Mouse (Mus musculus): ENCODE measurements around the gene Irgm1.
"Not testable (repeated sequence)": the region's sequence is repeated elsewhere in the genome, so short reads cannot be mapped to it uniquely, and the experiment has no call there.

Gene Irgm1

DNA sequence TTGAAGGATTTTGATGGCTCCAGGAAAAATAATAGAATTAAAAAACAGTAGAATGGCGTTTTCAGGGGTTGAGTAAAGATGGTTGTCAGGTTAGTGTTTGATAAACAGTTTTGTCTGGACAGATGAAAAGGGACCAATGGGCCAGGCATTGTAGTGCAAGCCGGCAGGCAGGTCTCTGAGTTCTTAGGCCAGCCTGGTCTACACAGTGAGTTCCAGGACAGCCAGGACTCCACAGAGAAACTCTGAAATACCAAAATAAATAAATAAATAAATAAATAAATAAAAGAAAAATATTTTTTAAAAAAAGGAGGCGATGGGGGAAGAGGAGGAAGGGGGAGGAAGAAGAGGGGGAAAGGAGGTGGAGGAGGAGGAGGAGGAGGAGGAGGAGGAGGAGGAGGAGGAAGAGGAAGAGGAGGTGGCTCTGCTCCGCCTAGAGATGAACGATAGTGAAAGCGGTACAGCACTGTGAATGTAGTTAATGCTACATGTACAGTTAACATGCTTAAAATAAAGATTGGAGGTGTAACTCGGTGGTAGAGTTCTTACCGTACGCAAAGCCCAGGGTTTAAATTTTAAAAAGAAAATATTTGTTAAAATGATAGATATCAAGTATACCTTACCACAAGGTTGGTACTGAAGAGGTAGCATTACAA, 38.3 kb downstream of the Irgm1 start:
- DNase-seq (ENCODE audit: low spot score) = no peak

- no peak for DNase-seq (ENCODE audit: low spot score)
Measured at GRCm38 (mm10) chr11:48831273-48831672, 40.2 kb downstream of the Irgm1 start.

- DNase-seq (ENCODE audit: low spot score) = no peak
Measured at GRCm38 (mm10) chr11:48830279-48830678, 41.2 kb downstream of the Irgm1 start.

DNA sequence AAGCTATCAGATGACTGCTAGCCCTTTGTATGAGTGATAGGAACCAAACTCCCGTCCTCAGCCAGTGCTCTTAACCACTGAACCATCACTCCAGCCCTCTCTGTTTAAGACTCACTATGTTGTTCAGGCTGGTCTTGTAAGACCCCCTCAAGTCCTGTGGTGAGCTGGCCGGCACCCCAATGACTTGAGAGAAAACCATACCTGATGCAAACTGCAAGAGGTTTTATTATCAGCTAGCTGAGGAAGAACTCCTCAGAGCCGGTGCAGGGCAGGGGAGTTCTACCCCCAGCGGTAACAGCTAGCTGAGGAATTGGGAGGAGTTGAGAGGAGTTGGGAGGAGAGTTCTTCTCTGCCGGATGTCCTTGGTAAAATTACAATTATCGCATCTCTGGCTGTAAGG, 43.6 kb downstream of the Irgm1 start:
- DNase-seq (ENCODE audit: low spot score) = no peak

DNA sequence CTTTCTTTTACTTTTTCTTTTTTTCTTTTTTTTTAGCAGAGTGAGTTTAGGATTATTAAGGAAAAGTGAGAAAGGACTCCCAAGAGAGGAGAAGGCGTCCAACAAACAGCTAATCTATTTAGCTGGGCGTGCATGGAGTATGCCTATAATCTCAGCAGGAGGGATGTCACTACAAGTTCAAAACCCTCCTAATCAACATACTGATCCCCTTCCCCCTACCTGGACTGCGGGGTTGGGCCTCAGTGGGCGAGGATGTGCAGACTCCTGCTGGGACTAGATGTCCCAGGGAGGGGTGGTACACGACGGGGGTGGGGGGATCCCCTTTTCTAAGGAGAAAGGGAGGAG, 44.8 kb downstream of the Irgm1 start:
- no peak for DNase-seq (ENCODE audit: low spot score)

DNA sequence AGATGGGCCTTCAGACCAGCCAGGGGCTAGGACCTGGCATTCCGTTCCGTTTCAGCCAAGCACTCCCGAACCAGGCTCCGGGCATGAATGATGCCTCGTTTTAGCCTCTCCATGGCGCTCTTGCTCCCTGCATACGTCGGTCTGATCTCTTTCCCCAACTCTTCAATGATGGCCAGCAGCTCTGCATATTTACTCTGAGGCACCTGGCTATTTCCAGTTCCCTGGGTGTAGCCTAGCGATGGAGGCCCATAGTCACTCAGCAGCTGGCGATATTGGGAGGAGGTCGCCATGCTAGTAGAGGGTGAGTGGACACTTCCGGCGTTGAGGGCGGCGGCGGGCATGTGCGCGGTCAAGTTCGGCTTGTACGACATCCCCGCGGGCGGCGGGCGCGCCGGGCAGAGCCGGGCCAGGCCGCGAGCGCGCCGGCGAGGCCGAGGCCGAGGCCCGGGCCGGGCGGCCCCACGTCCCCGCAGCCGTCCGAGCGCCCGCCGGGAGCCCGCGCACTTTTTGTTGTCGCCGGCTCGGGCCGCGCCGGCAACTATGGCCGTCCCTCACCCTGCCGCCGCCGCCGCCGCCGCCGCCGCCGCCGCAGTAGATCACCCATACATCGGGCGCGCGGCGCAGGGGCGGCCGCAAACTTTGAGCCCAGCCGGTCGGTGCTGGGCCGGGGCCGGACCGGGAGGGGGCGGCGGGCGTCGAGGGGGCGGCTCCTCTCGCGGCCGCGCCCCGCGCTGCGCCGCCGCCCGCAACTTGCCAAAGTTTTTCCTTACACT, 45.3 kb downstream of the Irgm1 start, which contains the start of the genes Trim7 and Gm12184:
TSS of gene Trim7 (plus strand) at position 162 of the 773 bp plus-strand sequence.
TSS of gene Gm12184 (minus strand) at position 677 of the 773 bp plus-strand sequence.
- not testable (repeated sequence) for DNase-seq (ENCODE audit: low spot score)

GRCm38 (mm10) chr11:48824311-48824830, 47.1 kb downstream of the Irgm1 start:
- no peak for DNase-seq (ENCODE audit: low spot score)

- DNase-seq (ENCODE audit: low spot score) = no peak
Measured at GRCm38 (mm10) chr11:48823536-48823972, 47.9 kb downstream of the Irgm1 start.

- DNase-seq (ENCODE audit: low spot score) = no peak
Measured at GRCm38 (mm10) chr11:48822768-48823512, 48.5 kb downstream of the Irgm1 start.

GRCm38 (mm10) chr11:48821299-48821698, 50.2 kb downstream of the Irgm1 start:
- DNase-seq (ENCODE audit: low spot score) = not testable (repeated sequence)

- no peak for DNase-seq (ENCODE audit: low spot score)
Measured at GRCm38 (mm10) chr11:48820308-48820674, 51.2 kb downstream of the Irgm1 start.

- DNase-seq (ENCODE audit: low spot score) = no peak
Measured at GRCm38 (mm10) chr11:48819614-48820307, 51.7 kb downstream of the Irgm1 start.

DNA sequence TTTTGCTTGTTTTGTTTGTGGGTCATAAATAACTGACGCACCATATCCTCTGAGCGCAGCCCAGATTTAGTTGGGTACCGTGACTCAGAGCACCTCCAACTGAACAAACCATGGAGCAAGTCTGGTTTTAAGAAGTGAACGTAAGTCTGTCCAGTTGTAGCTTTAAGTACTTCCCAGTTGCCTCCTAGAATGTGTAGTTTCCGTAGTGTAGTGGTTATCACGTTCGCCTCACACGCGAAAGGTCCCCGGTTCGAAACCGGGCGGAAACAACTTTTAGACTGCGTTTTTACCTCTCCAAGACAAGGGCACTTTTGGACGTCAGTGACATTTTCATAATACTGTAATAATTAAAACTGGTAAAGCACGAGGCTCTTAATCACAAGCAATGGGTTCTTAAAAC, 53.1 kb downstream of the Irgm1 start:
- DNase-seq (ENCODE audit: low spot score) = peak; percentile 75

DNA sequence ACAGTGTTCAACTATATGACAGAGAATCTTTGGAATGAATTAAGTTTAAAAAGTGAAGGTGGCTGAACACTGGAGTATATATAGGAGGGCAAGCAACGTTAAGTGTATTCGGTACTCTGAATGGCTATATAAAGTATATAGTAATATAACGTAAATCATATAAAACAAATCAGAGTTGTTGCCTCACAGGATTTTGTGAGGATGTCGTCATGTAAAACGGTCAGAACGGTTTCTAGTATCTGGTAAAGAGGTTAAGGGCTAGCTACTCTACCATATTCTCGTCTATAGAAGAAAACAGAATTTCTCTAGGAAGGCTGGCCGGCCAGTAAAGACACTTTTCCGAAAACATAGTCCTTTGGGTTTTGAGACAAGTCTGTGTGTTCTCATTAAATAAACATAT, 53.7 kb downstream of the Irgm1 start:
- no peak for DNase-seq (ENCODE audit: low spot score)

DNA sequence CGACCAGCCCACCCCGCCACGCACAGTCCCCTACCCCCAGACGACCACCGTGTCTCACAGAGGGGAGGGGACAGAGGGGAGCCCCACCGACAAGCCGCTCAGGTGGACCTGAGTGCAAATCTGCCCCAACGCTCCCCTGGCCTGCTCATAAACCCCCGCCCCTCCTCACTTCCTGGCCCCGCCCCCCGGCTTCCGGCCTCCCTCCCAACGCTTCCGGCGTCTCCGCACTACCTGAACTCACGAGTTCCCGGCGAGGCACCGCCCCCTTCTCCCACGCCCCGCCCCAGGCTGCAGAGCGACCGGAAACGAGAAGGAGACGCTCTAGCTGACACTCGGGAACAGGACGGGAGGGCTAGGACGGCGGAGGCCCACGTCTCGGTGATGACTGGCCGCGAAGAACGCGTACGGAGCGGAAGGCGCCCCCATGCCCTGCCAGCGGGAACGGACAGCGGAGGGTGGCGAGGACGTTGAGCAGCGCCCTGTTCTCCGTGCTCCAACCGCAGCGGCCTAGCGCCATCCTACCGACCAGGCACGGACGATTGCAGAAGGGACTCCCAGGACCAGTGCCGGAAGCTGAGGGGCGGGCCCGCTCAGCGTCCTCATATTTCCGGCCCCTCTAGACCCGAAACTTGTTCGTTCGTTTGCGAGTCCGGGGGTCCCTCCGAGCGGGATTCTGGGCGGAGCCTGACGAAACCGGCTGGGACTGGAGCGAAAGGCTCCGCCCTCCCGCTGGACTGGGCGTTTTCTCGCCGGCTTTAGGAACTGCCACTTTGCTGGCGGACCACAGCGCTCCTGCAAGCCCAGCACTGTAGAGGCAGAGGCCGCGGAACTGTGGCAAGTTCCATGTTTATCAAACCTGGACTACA, 54.5 kb downstream of the Irgm1 start, which contains the start of gene Trim41:
TSS of gene Trim41 (minus strand) at position 554 of the 866 bp plus-strand sequence.
- peak; percentile 98 for DNase-seq (ENCODE audit: low spot score)

- no peak for DNase-seq (ENCODE audit: low spot score)
Measured at GRCm38 (mm10) chr11:48816281-48816781, 55.2 kb downstream of the Irgm1 start.

DNA sequence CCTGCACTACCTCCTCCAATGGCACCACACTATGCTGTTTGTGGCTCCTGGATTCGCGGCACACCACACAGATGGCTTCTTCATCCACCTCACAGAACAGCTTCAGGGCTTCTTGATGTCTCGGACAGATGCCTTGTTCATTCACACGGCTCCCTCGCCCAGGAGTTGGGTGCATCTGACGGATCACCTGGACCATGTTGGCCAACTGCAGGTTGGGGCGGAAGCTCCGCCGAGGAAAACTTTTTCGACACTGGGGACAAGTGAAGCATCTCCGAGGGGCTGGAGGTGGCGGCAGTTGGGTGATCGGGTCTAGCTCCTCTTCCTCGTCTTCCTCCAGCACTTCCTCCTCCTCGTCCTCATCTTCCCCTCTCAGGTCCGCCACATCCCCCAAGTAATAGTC, 55.6 kb downstream of the Irgm1 start:
- no peak for DNase-seq (ENCODE audit: low spot score)

DNA sequence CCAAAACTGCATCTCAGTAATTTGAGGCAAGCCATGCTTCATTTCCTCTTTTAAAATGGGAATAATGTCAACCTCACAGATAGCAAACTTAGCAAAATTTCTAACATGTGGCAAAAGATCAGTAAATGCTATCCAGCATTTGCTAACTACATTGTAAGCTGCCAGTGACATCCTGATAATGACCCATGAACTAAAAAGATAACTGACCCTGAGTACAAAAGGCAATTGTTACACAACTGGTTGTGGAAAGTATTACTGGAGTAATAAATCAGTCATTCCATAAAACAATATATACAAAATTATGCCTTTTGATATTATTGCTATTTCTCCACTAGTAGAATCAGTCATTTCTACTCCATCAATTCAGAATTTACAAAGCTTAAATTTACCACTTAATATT, 57.7 kb downstream of the Irgm1 start:
- no peak for DNase-seq (ENCODE audit: low spot score)

Measured in urinary bladder, postnatal 25 days (tissue).